Mouse (Mus musculus): Measurements from ENCODE around the gene Scube2. TPM values are rescaled to one million over a fixed set of nuclear protein-coding genes. Genes with fewer than 3 reads are reported as not detected.
A peak's percentile ranks its signal among the peaks of the same experiment; 100 is the strongest.

Scube2 gene
- polyA plus RNA-seq, 1 experiment: 0.22 TPM

DNA sequence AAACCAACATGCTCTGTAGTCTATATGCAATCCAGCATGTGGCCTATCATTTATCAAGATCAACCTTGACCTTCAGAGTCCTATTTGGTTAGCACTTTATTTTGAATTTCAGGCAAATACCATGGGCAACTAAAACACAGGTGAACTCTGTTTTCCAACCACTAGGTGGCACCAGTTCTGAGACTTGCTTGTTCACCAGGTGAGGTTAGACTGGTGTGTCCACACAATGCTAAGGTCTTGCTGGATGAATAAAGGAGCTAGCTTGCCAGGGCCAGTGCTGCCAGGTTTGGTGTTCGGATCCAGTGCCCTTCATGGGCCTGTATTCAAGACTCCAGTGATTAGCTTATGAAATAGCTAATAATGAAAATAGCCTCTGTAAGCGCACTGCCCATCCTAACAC is 72.7 kb downstream of the Scube2 start:
- no peak for TF ChIP-seq POLR2A (IDR thresholded peaks at IDR 0.05; ENCODE audit: insufficient read depth, low read length)
- TF ChIP-seq CTCF (IDR thresholded peaks at IDR 0.05; ENCODE audit: low read depth, low read length): peak; percentile 25

DNA sequence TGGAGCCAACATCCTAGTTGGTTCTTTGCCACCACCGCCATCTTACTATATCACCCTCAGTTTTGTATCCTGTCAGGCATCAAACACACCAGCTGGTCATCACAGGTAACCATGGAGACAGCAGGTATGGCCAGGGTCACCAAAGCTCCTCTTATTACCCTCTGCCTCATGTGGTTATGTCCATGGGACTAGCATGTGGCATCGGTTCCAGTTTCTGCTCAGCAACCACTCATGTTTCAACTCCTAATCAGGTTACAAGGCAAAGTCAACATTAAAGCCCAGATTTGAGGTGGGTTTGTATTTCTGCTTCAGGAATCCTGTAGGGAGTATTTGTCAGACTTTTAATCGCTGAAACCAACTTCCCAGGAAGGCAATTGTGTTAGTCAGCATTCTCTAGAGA is 74.7 kb downstream of the Scube2 start:
- Histone ChIP-seq H3K27ac (ENCODE audit: insufficient read depth, low read length) (no peak overlapping the region), H3K4me1 (ENCODE audit: control insufficient read depth, insufficient read depth, low read length) (no peaks in the 10 kb centered on the region), H3K4me3 (ENCODE audit: low read depth, low read length) (no peak overlapping the region), H3K9ac (ENCODE audit: low read depth, poor library complexity, severe bottlenecking) (no peak overlapping the region), H3K9me3 (replicated peaks; ENCODE audit: control insufficient read depth, insufficient read depth, low read length, poor library complexity, severe bottlenecking) (no peaks in the 10 kb centered on the region), H3K27me3 (ENCODE audit: control insufficient read depth, insufficient read depth, low read length, poor library complexity, severe bottlenecking) (no peaks in the 10 kb centered on the region), H3K36me3 (ENCODE audit: control insufficient read depth, insufficient read depth, low read length, poor library complexity, severe bottlenecking) (no peaks in the 10 kb centered on the region)
- TF ChIP-seq CTCF (IDR thresholded peaks at IDR 0.05; ENCODE audit: low read depth, low read length) (no peak), POLR2A (IDR thresholded peaks at IDR 0.05; ENCODE audit: insufficient read depth, low read length) (no peak), EP300 (IDR thresholded peaks at IDR 0.05; ENCODE audit: insufficient read depth, low read depth, low read length) (no peak)

More for the DNA sequence above, 72.7 kb downstream of the Scube2 start:
- no peaks in the 10 kb centered on the region for H3K27me3 ChIP-seq (ENCODE audit: control insufficient read depth, insufficient read depth, low read length, poor library complexity, severe bottlenecking)
- H3K9ac ChIP-seq (ENCODE audit: low read depth, poor library complexity, severe bottlenecking): no peak overlapping the region
- no peaks in the 10 kb centered on the region for H3K9me3 ChIP-seq (replicated peaks; ENCODE audit: control insufficient read depth, insufficient read depth, low read length, poor library complexity, severe bottlenecking)
- H3K4me1 ChIP-seq (ENCODE audit: control insufficient read depth, insufficient read depth, low read length): no peaks in the 10 kb centered on the region
- no peaks in the 10 kb centered on the region for H3K36me3 ChIP-seq (ENCODE audit: control insufficient read depth, insufficient read depth, low read length, poor library complexity, severe bottlenecking)
- no peak overlapping the region for H3K27ac ChIP-seq (ENCODE audit: insufficient read depth, low read length)
- no peak overlapping the region for H3K4me3 ChIP-seq (ENCODE audit: low read depth, low read length)

DNA sequence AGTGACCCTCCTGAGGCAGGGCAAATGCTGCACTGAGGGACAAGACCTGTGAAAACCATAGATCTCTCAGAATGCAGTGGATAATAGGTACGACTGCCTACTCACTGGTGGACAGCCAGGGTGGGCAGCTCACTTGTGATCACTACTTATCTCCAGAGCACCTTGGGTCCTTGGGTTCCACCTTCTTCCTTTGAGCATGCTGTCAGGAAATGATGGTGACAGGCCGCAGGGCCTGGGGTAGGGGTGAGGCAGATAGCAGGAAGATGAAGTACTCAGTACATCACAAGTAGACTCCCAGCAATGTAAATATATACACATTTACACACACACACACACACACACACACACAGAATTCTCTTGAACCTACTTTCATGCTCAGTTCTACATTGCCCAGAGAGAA is 77.6 kb downstream of the Scube2 start:
- H3K4me1 ChIP-seq (ENCODE audit: control insufficient read depth, insufficient read depth, low read length): no peaks in the 10 kb centered on the region
- no peak overlapping the region for H3K4me3 ChIP-seq (ENCODE audit: low read depth, low read length)
- no peaks in the 10 kb centered on the region for H3K27me3 ChIP-seq (ENCODE audit: control insufficient read depth, insufficient read depth, low read length, poor library complexity, severe bottlenecking)
- H3K9me3 ChIP-seq (replicated peaks; ENCODE audit: control insufficient read depth, insufficient read depth, low read length, poor library complexity, severe bottlenecking): no peaks in the 10 kb centered on the region
- TF ChIP-seq CTCF (IDR thresholded peaks at IDR 0.05; ENCODE audit: low read depth, low read length) (no peak), EP300 (IDR thresholded peaks at IDR 0.05; ENCODE audit: insufficient read depth, low read depth, low read length) (no peak), POLR2A (IDR thresholded peaks at IDR 0.05; ENCODE audit: insufficient read depth, low read length) (no peak)
- no peaks in the 10 kb centered on the region for H3K36me3 ChIP-seq (ENCODE audit: control insufficient read depth, insufficient read depth, low read length, poor library complexity, severe bottlenecking)
- H3K9ac ChIP-seq (ENCODE audit: low read depth, poor library complexity, severe bottlenecking): no peak overlapping the region
- no peak overlapping the region for H3K27ac ChIP-seq (ENCODE audit: insufficient read depth, low read length)

DNA sequence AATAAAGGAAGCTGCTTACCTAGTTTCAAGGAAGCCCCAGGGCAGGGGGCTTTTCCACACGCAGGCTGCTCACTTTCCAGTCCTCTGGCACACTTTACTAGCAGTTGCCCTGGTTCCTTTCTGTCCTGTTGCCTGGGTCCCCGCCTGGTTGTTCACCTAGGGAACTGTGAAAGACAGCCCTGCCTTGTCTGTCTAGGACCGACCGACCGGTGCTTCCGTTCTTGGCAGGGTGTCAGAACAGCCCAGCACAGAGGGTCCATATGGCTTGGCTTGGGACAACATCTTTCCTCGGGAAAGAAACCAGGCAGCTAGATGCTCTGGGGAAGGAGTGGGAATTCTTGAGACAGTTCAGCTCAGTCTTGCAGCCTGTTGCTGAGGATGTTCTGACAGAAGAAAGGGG is 82.2 kb downstream of the Scube2 start:
- H3K4me1 ChIP-seq (ENCODE audit: control insufficient read depth, insufficient read depth, low read length): no peaks in the 10 kb centered on the region
- H3K36me3 ChIP-seq (ENCODE audit: control insufficient read depth, insufficient read depth, low read length, poor library complexity, severe bottlenecking): no peaks in the 10 kb centered on the region
- TF ChIP-seq POLR2A (IDR thresholded peaks at IDR 0.05; ENCODE audit: insufficient read depth, low read length) (no peak), CTCF (IDR thresholded peaks at IDR 0.05; ENCODE audit: low read depth, low read length) (no peak), EP300 (IDR thresholded peaks at IDR 0.05; ENCODE audit: insufficient read depth, low read depth, low read length) (no peak)
- H3K27me3 ChIP-seq (ENCODE audit: control insufficient read depth, insufficient read depth, low read length, poor library complexity, severe bottlenecking): peaks cover 5% of the 10 kb centered on the region
- H3K9me3 ChIP-seq (replicated peaks; ENCODE audit: control insufficient read depth, insufficient read depth, low read length, poor library complexity, severe bottlenecking): no peaks in the 10 kb centered on the region
- H3K27ac ChIP-seq (ENCODE audit: insufficient read depth, low read length): no peak overlapping the region
- H3K9ac ChIP-seq (ENCODE audit: low read depth, poor library complexity, severe bottlenecking): no peak overlapping the region
- no peak overlapping the region for H3K4me3 ChIP-seq (ENCODE audit: low read depth, low read length)

DNA sequence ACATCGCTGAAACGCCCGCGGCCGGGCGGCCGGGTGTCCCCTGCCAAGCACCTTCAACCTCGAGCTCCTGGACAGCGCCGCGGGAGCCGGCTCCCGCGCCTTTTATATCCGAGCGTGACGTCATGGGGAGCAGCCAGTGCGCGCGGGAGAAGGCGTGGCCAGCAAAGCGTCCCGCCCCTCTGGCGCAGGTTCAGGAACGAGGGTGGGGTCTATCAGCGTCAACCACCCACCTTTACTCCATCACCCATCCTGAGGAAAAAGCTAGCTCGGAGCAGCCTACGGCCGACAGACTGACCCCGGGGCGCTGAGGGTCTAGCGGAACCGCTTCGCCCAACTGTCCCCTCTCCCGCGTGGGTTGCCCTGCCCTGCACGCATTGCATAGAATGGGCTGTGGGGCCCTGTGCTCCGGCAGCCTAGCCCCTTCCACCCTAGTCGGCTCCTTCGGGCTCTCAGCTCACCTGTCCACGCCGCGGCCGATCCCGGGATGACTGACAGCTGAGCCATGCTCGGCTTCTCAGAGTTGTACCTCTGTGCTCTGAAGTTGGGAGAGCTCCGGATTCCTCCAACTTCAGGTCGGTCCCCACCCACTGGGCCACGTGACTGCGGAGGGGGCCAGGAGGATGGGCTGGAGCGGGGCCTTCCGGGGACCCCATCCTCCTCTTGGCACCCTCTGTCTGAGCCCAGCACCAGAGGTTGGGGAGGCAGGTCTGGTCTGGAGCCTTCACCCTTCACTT is 83.8 kb downstream of the Scube2 start, which contains the start of gene Nrip3:
Gene Nrip3 (minus strand): TSS at position 556 of the 734 bp plus-strand sequence.
- H3K36me3 ChIP-seq (ENCODE audit: control insufficient read depth, insufficient read depth, low read length, poor library complexity, severe bottlenecking): no peaks in the 10 kb centered on the region
- H3K4me3 ChIP-seq (ENCODE audit: low read depth, low read length): peak within 1 kb of the TSS; percentile 56
- no peaks in the 10 kb centered on the region for H3K4me1 ChIP-seq (ENCODE audit: control insufficient read depth, insufficient read depth, low read length)
- H3K27ac ChIP-seq (ENCODE audit: insufficient read depth, low read length): no peak within 1 kb of the TSS
- TF ChIP-seq EP300 (IDR thresholded peaks at IDR 0.05; ENCODE audit: insufficient read depth, low read depth, low read length): no peak
- TF ChIP-seq POLR2A (IDR thresholded peaks at IDR 0.05; ENCODE audit: insufficient read depth, low read length): no peak
- no peak for TF ChIP-seq CTCF (IDR thresholded peaks at IDR 0.05; ENCODE audit: low read depth, low read length)
- H3K9me3 ChIP-seq (replicated peaks; ENCODE audit: control insufficient read depth, insufficient read depth, low read length, poor library complexity, severe bottlenecking): no peaks in the 10 kb centered on the region
- H3K27me3 ChIP-seq (ENCODE audit: control insufficient read depth, insufficient read depth, low read length, poor library complexity, severe bottlenecking): peaks cover 5% of the 10 kb centered on the region
- 0 out of 2 replicates have a peak within 1 kb of the TSS, but pooled peaks have one; percentile 16 for H3K9ac ChIP-seq (ENCODE audit: low read depth, poor library complexity, severe bottlenecking)

DNA sequence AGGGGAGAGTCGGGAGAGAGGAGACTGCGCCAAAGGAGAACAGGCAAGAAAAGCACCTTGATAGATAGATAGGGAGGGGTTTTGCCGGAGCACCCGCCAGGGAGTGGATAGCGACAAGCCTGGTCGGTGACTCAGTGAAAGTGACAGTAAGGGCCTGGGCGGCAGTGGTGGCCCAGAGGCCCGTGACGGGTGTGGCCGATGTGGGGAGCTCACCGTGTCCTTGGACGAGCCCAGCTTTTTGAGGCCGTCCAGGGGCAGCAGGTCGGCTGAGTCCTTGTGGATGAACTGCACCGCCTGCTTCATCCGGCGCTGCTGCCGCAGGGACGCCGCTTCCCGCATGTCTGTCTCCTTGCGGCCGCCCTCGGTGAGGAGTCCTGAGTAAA is 84.4 kb downstream of the Scube2 start:
- no peaks in the 10 kb centered on the region for H3K36me3 ChIP-seq (ENCODE audit: control insufficient read depth, insufficient read depth, low read length, poor library complexity, severe bottlenecking)
- peak overlapping the region; percentile 22 for H3K4me3 ChIP-seq (ENCODE audit: low read depth, low read length)
- H3K4me1 ChIP-seq (ENCODE audit: control insufficient read depth, insufficient read depth, low read length): no peaks in the 10 kb centered on the region
- H3K27ac ChIP-seq (ENCODE audit: insufficient read depth, low read length): no peak overlapping the region
- 0 out of 2 replicates have a peak overlapping the region, but pooled peaks have one; percentile 16 for H3K9ac ChIP-seq (ENCODE audit: low read depth, poor library complexity, severe bottlenecking)
- no peaks in the 10 kb centered on the region for H3K9me3 ChIP-seq (replicated peaks; ENCODE audit: control insufficient read depth, insufficient read depth, low read length, poor library complexity, severe bottlenecking)
- peaks cover 5% of the 10 kb centered on the region for H3K27me3 ChIP-seq (ENCODE audit: control insufficient read depth, insufficient read depth, low read length, poor library complexity, severe bottlenecking)
- no peak for TF ChIP-seq CTCF (IDR thresholded peaks at IDR 0.05; ENCODE audit: low read depth, low read length)

Data from ES-Bruce4 (cell line).